Mouse (Mus musculus) brain, adult 2 months (tissue): ENCODE measurements around the gene Gm5938.

Experiments
- DNase-seq: peaks from one replicate; pipeline ENCODE4 v3.0.0; 2011; ENCODE audit warnings: low read depth, low spot score

Gene Gm5938

GRCm38 (mm10) chrX:78125167-78125566 is at the start of gene Gm5938:
Gm5938 (plus strand) TSS chrX:78125467.
- no peak for DNase-seq

DNA sequence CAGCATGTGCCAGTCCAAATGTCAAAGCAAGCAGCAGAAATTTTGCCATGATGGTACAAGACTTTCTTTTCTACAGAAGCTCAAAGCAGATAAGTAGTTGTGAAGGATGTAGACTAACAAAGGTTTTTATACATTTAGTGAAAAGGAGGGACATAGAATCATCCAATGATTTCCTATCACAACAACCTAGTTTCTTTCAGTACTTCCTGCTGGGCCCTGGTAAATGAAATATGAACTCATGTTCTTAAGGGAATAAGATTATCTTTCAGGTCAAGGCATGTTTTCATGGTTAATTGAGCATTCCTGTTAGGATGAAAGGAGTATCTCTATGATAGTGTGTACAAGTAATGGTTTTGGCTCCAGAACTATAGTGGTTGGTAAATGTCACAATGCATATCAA is 34.0 kb upstream of the Gm5938 start, which contains the start of gene Obp1a:
Gene Obp1a (minus strand): TSS at position 101 of the 400 bp plus-strand sequence.
- DNase-seq: no peak
